Mouse (Mus musculus) G1E (cell line): ENCODE results near the gene Slc25a45.

Experiments
- CTCF ChIP-seq: IDR thresholded peaks from 2 replicates; pipeline ENCODE4 v1.5.1; 2012; ENCODE audit warnings: low read depth, low read length, inconsistent platforms, mixed read lengths
- GATA1 ChIP-seq: IDR thresholded peaks from 2 replicates; pipeline ENCODE4 v1.6.1; 2012; ENCODE audit warnings: borderline replicate concordance, low read length, inconsistent platforms, mixed read lengths
- GATA2 ChIP-seq: IDR thresholded peaks from 2 replicates; pipeline ENCODE4 v1.6.1; 2012; ENCODE audit warnings: low read depth, low read length, inconsistent platforms, borderline replicate concordance
- POLR2AphosphoS5 ChIP-seq: IDR thresholded peaks from 2 replicates; pipeline ENCODE4 v1.6.1; 2012; ENCODE audit warnings: low read depth, low read length, inconsistent platforms; ENCODE audit not compliant: insufficient replicate concordance
- TAL1 ChIP-seq: conservative IDR thresholded peaks from 2 replicates; pipeline ENCODE4 v1.6.1; 2012; ENCODE audit warnings: low read depth, low read length, inconsistent platforms, mixed read lengths

DNA sequence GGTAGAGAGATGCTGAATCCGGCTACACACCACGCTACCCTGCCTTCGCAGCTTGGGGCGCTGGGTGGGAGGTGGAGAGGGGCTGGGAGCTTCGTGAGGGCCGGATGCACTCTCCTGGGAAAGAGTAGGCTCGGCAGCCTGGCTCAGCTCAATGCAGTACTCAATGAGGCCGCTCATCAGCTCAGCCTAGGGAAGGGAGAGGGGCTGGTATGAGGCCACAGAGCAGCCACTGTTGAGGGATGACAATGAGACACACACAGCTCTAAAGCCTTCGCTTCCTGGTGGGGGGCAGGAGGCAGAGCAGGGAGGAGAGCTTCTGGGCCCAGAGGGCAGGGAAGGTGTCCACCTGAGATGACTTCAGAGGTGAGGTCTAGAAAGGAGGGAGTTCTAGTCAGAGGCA is 21.0 kb upstream of the Slc25a45 start:
- no peak for TF ChIP-seq POLR2AphosphoS5
- no peak for TF ChIP-seq GATA1
- TF ChIP-seq CTCF, result no peak
- no peak for TF ChIP-seq GATA2
- no peak for TF ChIP-seq TAL1
